ENCODE assay signal across 8 mouse cellular contexts in genomic region chr7:80260625-80261371, GRCm38 (mm10). TPM values are rescaled to one million over a fixed set of nuclear protein-coding genes. Genes with fewer than 3 reads are reported as not detected.
DNase-seq lines count a peak whose midpoint lies in the region; ATAC-seq and TF ChIP-seq lines count a peak whose summit lies in the region.

Ngrn (plus strand) TSS chr7:80261215.

- H3K27me3 ChIP-seq in heart, embryonic 12.5 days (replicated peaks): peaks cover 36% of the 10 kb centered on the region
- H3K27me3 ChIP-seq in kidney, postnatal 0 days (ENCODE audit: insufficient read depth, low read length): no peaks in the 10 kb centered on the region
- H3K27me3 ChIP-seq in liver, adult 2 months (ENCODE audit: control insufficient read depth, insufficient read depth, low read length): no peaks in the 10 kb centered on the region

- H3K79me2 ChIP-seq in liver, adult 2 months (ENCODE audit: control insufficient read depth, insufficient read depth, low read length): peaks cover 8% of the 10 kb centered on the region; the same call in 1 of the 2 replicates

- WGBS in heart, embryonic 12.5 days: 25% methylated on average over 40 of the region's 40 CpGs
- WGBS in kidney, postnatal 0 days: 26% methylated on average over 40 of the region's 40 CpGs
- WGBS in liver, adult 2 months: 27% methylated on average over 40 of the region's 40 CpGs

- H3K4me3 ChIP-seq in brown adipose tissue, adult 24 weeks (ENCODE audit: insufficient read depth, low read depth, low read length): peak within 1 kb of the TSS; percentile 69
- H3K4me3 ChIP-seq in heart, embryonic 12.5 days: peak within 1 kb of the TSS; percentile 65
- peak within 1 kb of the TSS; percentile 74 for H3K4me3 ChIP-seq in kidney, postnatal 0 days (replicated peaks; ENCODE audit: low read depth, low read length)
- peak within 1 kb of the TSS; percentile 90 for H3K4me3 ChIP-seq in liver, adult 2 months (ENCODE audit: insufficient read depth, low read depth, low read length)

- TF ChIP-seq CTCF in kidney, postnatal 0 days (IDR thresholded peaks at IDR 0.05; ENCODE audit: low read depth): peak; percentile 22; the same call in 1 of the 2 replicates
- peak; percentile 2; the same call in 1 of the 2 replicates for TF ChIP-seq CTCF in liver, adult 2 months (IDR thresholded peaks at IDR 0.05; ENCODE audit: low read depth, low read length)

- H3K36me3 ChIP-seq in heart, embryonic 12.5 days: peaks cover 18% of the 10 kb centered on the region
- peaks cover 15% of the 10 kb centered on the region for H3K36me3 ChIP-seq in kidney, postnatal 0 days (ENCODE audit: insufficient read depth, low read length)
- H3K36me3 ChIP-seq in liver, adult 2 months (ENCODE audit: control insufficient read depth, insufficient read depth, low read length): peaks cover 8% of the 10 kb centered on the region; the same call in 1 of the 2 replicates

- 0 out of 2 replicates have a peak, but pooled peaks cover 7% of the 10 kb centered on the region for H3K4me1 ChIP-seq in brown adipose tissue, adult 24 weeks (ENCODE audit: control insufficient read depth, insufficient read depth, insufficient read length, low read length)
- H3K4me1 ChIP-seq in heart, embryonic 12.5 days (replicated peaks): peaks cover 8% of the 10 kb centered on the region
- 0 out of 2 replicates have a peak, but pooled peaks cover 5% of the 10 kb centered on the region for H3K4me1 ChIP-seq in kidney, postnatal 0 days (replicated peaks; ENCODE audit: insufficient read depth, low read length)
- no peaks in the 10 kb centered on the region; the same call in 1 of the 2 replicates for H3K4me1 ChIP-seq in liver, adult 2 months (ENCODE audit: control insufficient read depth, insufficient read depth, low read length)

- peak; percentile 96 for DNase-seq in kidney, postnatal 0 days (ENCODE audit: low spot score)
- peak; percentile 75 for DNase-seq in liver, adult 2 months (ENCODE audit: extremely low read depth, low read depth, low spot score)
- peak; percentile 81 to 89 for DNase-seq in spleen, postnatal 4 days (ENCODE audit: low spot score in 2 of 2)

- H3K4me2 ChIP-seq in heart, embryonic 12.5 days: peak within 1 kb of the TSS; percentile 91
- peak within 1 kb of the TSS; percentile 77 for H3K4me2 ChIP-seq in kidney, postnatal 0 days (ENCODE audit: low read length)

- H3K27ac ChIP-seq in brown adipose tissue, adult 24 weeks (replicated peaks; ENCODE audit: low read depth, low read length): peak within 1 kb of the TSS; percentile 61
- peak within 1 kb of the TSS; percentile 56 for H3K27ac ChIP-seq in heart, embryonic 12.5 days (ENCODE audit: poor library complexity, severe bottlenecking)
- peak within 1 kb of the TSS; percentile 80 for H3K27ac ChIP-seq in kidney, postnatal 0 days
- peak within 1 kb of the TSS; percentile 72 for H3K27ac ChIP-seq in liver, adult 2 months (replicated peaks; ENCODE audit: insufficient read depth, low read depth, low read length)

- H3K9me3 ChIP-seq in heart, embryonic 12.5 days (replicated peaks): no peaks in the 10 kb centered on the region
- no peaks in the 10 kb centered on the region for H3K9me3 ChIP-seq in kidney, postnatal 0 days (replicated peaks; ENCODE audit: low read length)

- peak; percentile 80 for TF ChIP-seq POLR2A in liver, adult 2 months (IDR thresholded peaks at IDR 0.05; ENCODE audit: extremely low read depth, insufficient read depth, low read length)

- ATAC-seq in CD4-positive, CD25-positive, alpha-beta regulatory T cell, adult 4 months: peak; percentile 99
- ATAC-seq in erythroid progenitor cell, adult 5-6 weeks (replicated peaks; ENCODE audit: low FRiP score, poor library complexity, severe bottlenecking): peak; percentile 97
- ATAC-seq in heart, embryonic 12.5 days (ENCODE audit: insufficient number of reproducible peaks, low FRiP score): peak; percentile 89
- peak; percentile 90 for ATAC-seq in kidney, postnatal 0 days (replicated peaks; ENCODE audit: low FRiP score, low read depth)
- ATAC-seq in monocyte, adult 5-6 weeks (replicated peaks; ENCODE audit: insufficient number of reproducible peaks, low FRiP score, low TSS enrichment, poor library complexity, severe bottlenecking): peak; percentile 95

- peak within 1 kb of the TSS; percentile 80 for H3K9ac ChIP-seq in heart, embryonic 12.5 days
- peak within 1 kb of the TSS; percentile 72 for H3K9ac ChIP-seq in kidney, postnatal 0 days (ENCODE audit: low read depth, low read length)
- H3K9ac ChIP-seq in liver, adult 2 months (ENCODE audit: low read depth, low read length): peak within 1 kb of the TSS; percentile 88

RNA-seq across cellular contexts. Expression of gene Ngrn, which starts in this region (rescaled TPM):
- 10 to 100 TPM; 28.9 to 34.0 TPM for polyA plus RNA-seq in CD4-positive, CD25-positive, alpha-beta regulatory T cell, adult 4 months (2017; shearing (Covaris generic))
- 26.1 and 27.5 TPM in 2 replicates for polyA plus RNA-seq in brown adipose tissue, adult 24 weeks (2012; ENCODE audit: insufficient read depth, insufficient read length, missing spikeins)
- 28.8 and 31.9 TPM in 2 replicates for total RNA-seq in erythroid progenitor cell, adult 5-6 weeks (2015; ENCODE audit: low replicate concordance)
- 10.1 and 18.8 TPM in 2 replicates for total RNA-seq in erythroid progenitor cell, adult 5-6 weeks (2017; ENCODE audit: low replicate concordance)
- polyA plus RNA-seq in heart, embryonic 12.5 days (2016; fragmentation: Nextera tagmentation; extraction: Ambion mirVana): 43.0 and 43.4 TPM in 2 replicates
- 48.9 and 50.6 TPM in 2 replicates for polyA plus RNA-seq in kidney, postnatal 0 days (2015; fragmentation: Nextera tagmentation; extraction: Ambion mirVana)
- 25.2 and 29.7 TPM in 2 replicates for total RNA-seq in liver, adult 2 months (2014; rRNA removed)
- 15.5 and 16.8 TPM in 2 replicates for polyA plus RNA-seq in liver, adult 2 months (2012; rRNA removed)
- 22.5 to 35.4 TPM (median 27.3 TPM) in 3 replicates for total RNA-seq in monocyte, adult 5-6 weeks (2017)

Comparison
In these comparisons a context has a peak if more than half of its experiments do, and no peak if none do; other contexts are left out.
1. Peak in every context shown above with its lines: DNase-seq, ATAC-seq, H3K4me3 ChIP-seq and H3K27ac ChIP-seq.